Comparison of ENCODE assay signal across 14 mouse cellular contexts in genomic region chr1:38067276-38067675, GRCm38 (mm10).
"Had no signal": no experiment of that assay in that cellular context is flagged by ENCODE, and none has a peak within 500 bp of the region (broad histone marks: within the 10 kb centered on the region; RNA-seq: fewer than 3 reads in every experiment).

No protein-coding gene starts in this region.

- ATAC-seq: liver, embryonic 12.5 days; midbrain, embryonic 13.5 days; midbrain, embryonic 16.5 days had no signal

- DNase-seq: kidney, postnatal 25 days; layer of hippocampus, adult 9-11 months; liver; lung, adult 18-20 months; lung, postnatal 10 days; lung, postnatal 36 days; retina, postnatal 1 day; right cerebral cortex, postnatal 25 days; spleen, adult 18-20 months; thymus, adult 2 months; thymus, postnatal 25 days had no signal
